Mouse (Mus musculus) B cell, adult 67 days (primary cell): ENCODE data around the gene Upk1a. TPM values are rescaled to one million over a fixed set of nuclear protein-coding genes. Genes with fewer than 3 reads are reported as not detected.

ENCODE experiments used
- total RNA-seq, 2 experiments: library from RNA; stranded (reverse); gene quantifications; 4 replicates each; pipeline ENCODE4 v1.2.4; 2023

Upk1a gene
- total RNA-seq, result under 1 TPM; 0.39 to 0.52 TPM

GRCm38 (mm10) chr7:30612654-30613402 lies at the start of gene Upk1a:
Gene Upk1a (minus strand): TSS chr7:30612847.

GRCm38 (mm10) chr7:30649591-30650540 lies 37.2 kb upstream of the Upk1a start, which contains the start of gene Rbm42:
Gene Rbm42 (minus strand): TSS chr7:30650317.

GRCm38 (mm10) chr7:30635752-30636151 lies 23.1 kb upstream of the Upk1a start, which contains the start of gene Etv2:
Gene Etv2 (minus strand): TSS chr7:30635852.

GRCm38 (mm10) chr7:30625530-30626384 lies 13.1 kb upstream of the Upk1a start, which contains the start of gene Cox6b1:
Gene Cox6b1 (minus strand): TSS chr7:30626151.

GRCm38 (mm10) chr7:30598786-30599185 lies 13.9 kb downstream of the Upk1a start, which contains the start of gene Zbtb32:
Gene Zbtb32 (minus strand): TSS chr7:30598909.

GRCm38 (mm10) chr7:30588676-30589434 lies 23.8 kb downstream of the Upk1a start, which contains the start of gene Kmt2b:
Gene Kmt2b (minus strand): TSS chr7:30588726.

GRCm38 (mm10) chr7:30564970-30565571 lies 47.6 kb downstream of the Upk1a start, which contains the start of gene Igflr1:
Gene Igflr1 (plus strand): TSS chr7:30565427.

GRCm38 (mm10) chr7:30563117-30563905 lies 49.3 kb downstream of the Upk1a start, which contains the start of the genes U2af1l4, Gm49396 and Psenen:
Gene U2af1l4 (plus strand): TSS chr7:30563301.
Gene Gm49396 (plus strand): TSS chr7:30563344.
Gene Psenen (minus strand): TSS chr7:30563627.

GRCm38 (mm10) chr7:30559443-30559954 lies 53.1 kb downstream of the Upk1a start, which contains the start of gene Lin37:
Gene Lin37 (minus strand): TSS chr7:30559838.

Other genes with a start within 250 kb of the Upk1a start
- 10 to 100 TPM; 68.2 to 78.3 TPM for gene Tyrobp, start 199.1 kb downstream of the Upk1a start, total RNA-seq
- 10 to 100 TPM; 48.5 to 50.5 TPM for gene Hcst, start 193.0 kb downstream of the Upk1a start, total RNA-seq
- 100 to 1,000 TPM; 400 to 437 TPM for gene Nfkbid, start 191.1 kb downstream of the Upk1a start, total RNA-seq
- gene Aplp1, start 167.3 kb downstream of the Upk1a start, total RNA-seq, result not detected
- gene Kirrel2, start 155.2 kb downstream of the Upk1a start, total RNA-seq, result not detected
- gene Nphs1, start 154.5 kb downstream of the Upk1a start, total RNA-seq, result not detected
- not detected for gene Prodh2, start 119.2 kb downstream of the Upk1a start, total RNA-seq
- 10 to 100 TPM; 18.6 to 20.7 TPM for gene Arhgap33, start 77.8 kb downstream of the Upk1a start, total RNA-seq
- gene Hspb6, start 60.7 kb downstream of the Upk1a start, total RNA-seq, result 1 to 10 TPM; 3.0 to 4.3 TPM
- 10 to 100 TPM; 18.8 to 27.2 TPM for gene Proser3, start 60.5 kb downstream of the Upk1a start, total RNA-seq
- 10 to 100 TPM; 42.2 to 45.2 TPM for gene Lin37, start 53.0 kb downstream of the Upk1a start, total RNA-seq
- gene U2af1l4, start 49.5 kb downstream of the Upk1a start, total RNA-seq, result 100 to 1,000 TPM; 107 to 109 TPM
- gene Gm49396, start 49.5 kb downstream of the Upk1a start, total RNA-seq, result 10 to 100 TPM; 13.9 to 14.0 TPM
- gene Psenen, start 49.2 kb downstream of the Upk1a start, total RNA-seq, result 100 to 1,000 TPM; 129 to 145 TPM
- gene Igflr1, start 47.4 kb downstream of the Upk1a start, total RNA-seq, result 1 to 10 TPM; 7.3 to 7.7 TPM
- 100 to 1,000 TPM; 119 to 136 TPM for gene Kmt2b, start 24.1 kb downstream of the Upk1a start, total RNA-seq
- gene Zbtb32, start 13.9 kb downstream of the Upk1a start, total RNA-seq, result 1 to 10 TPM in 1 of 2 experiments, under 1 TPM in 1; 0.90 to 1.5 TPM
- gene Cox6b1, start 13.3 kb upstream of the Upk1a start, total RNA-seq, result 100 to 1,000 TPM; 211 to 273 TPM
- gene Etv2, start 23.0 kb upstream of the Upk1a start, total RNA-seq, result not detected
- gene Rbm42, start 37.5 kb upstream of the Upk1a start, total RNA-seq, result 100 to 1,000 TPM in 1 of 2 experiments, 10 to 100 TPM in 1; 96.7 to 103 TPM
- gene Haus5, start 52.1 kb upstream of the Upk1a start, total RNA-seq, result 10 to 100 TPM; 59.7 to 71.7 TPM
- gene Pmis2, start 58.8 kb upstream of the Upk1a start, total RNA-seq, result not detected
- gene 2200002J24Rik, start 86.1 kb upstream of the Upk1a start, total RNA-seq, result not detected
- under 1 TPM; 0.29 to 0.59 TPM for gene Atp4a, start 99.4 kb upstream of the Upk1a start, total RNA-seq
- 10 to 100 TPM; 46.8 to 50.0 TPM for gene Tmem147, start 116.7 kb upstream of the Upk1a start, total RNA-seq
- not detected for gene Gapdhs, start 130.8 kb upstream of the Upk1a start, total RNA-seq
- 1 to 10 TPM; 3.8 to 5.0 TPM for gene Sbsn, start 138.6 kb upstream of the Upk1a start, total RNA-seq
- not detected for gene Dmkn, start 150.9 kb upstream of the Upk1a start, total RNA-seq
- not detected for gene Krtdap, start 175.0 kb upstream of the Upk1a start, total RNA-seq
- 10 to 100 TPM; 15.2 to 19.0 TPM for gene Ffar2, start 210.9 kb upstream of the Upk1a start, total RNA-seq
- gene Ffar3, start 243.3 kb upstream of the Upk1a start, total RNA-seq, result 1 to 10 TPM; 2.2 to 3.7 TPM
- 10 to 100 TPM; 34.4 to 43.8 TPM for gene Ffar1, start 248.7 kb upstream of the Upk1a start, total RNA-seq